Mouse (Mus musculus) neural tube, embryonic 11.5 days (tissue): ENCODE data around the gene Col8a1. TPM values are rescaled to one million over a fixed set of nuclear protein-coding genes. Genes with fewer than 3 reads are reported as not detected.

Source experiments
- ATAC-seq: fragments of 200-750 bp; cut with Nextera tagmentation; 2 replicates; pipeline ENCODE4 v1.8.0; 2017; ENCODE audit warnings: moderate number of reproducible peaks, mild to moderate bottlenecking, moderate TSS enrichment, moderate library complexity; ENCODE audit not compliant: insufficient read depth, low FRiP score, low TSS enrichment
- DNase-seq: peaks from one replicate; pipeline ENCODE4 v3.0.0-alpha.2; 2015; ENCODE audit warnings: low spot score
- H3K27ac ChIP-seq: fragments of 300-500 bp; sonication (generic); 2 replicates; pipeline ENCODE4 v1.5.1; 2014; ENCODE audit warnings: low read depth, mild to moderate bottlenecking, low read length
- H3K27me3 ChIP-seq: fragments of 300-500 bp; sonication (generic); 2 replicates; pipeline ENCODE4 v1.6.1; 2014; ENCODE audit warnings: mild to moderate bottlenecking, low read length, mixed read lengths; ENCODE audit not compliant: control insufficient read depth, insufficient read depth
- H3K36me3 ChIP-seq: fragments of 300-500 bp; sonication (generic); 2 replicates; pipeline ENCODE4 v1.6.1; 2014; ENCODE audit warnings: mild to moderate bottlenecking, low read length, moderate library complexity, mixed read lengths; ENCODE audit not compliant: control insufficient read depth, insufficient read depth
- H3K4me1 ChIP-seq: fragments of 300-500 bp; sonication (generic); 2 replicates; pipeline ENCODE4 v1.6.1; 2014; ENCODE audit warnings: low read length, mixed read lengths; ENCODE audit not compliant: control insufficient read depth, insufficient read depth
- H3K4me2 ChIP-seq: fragments of 300-500 bp; sonication (generic); 2 replicates; pipeline ENCODE4 v1.6.1; 2014; ENCODE audit warnings: low read depth, mild to moderate bottlenecking, moderate library complexity
- H3K4me3 ChIP-seq: fragments of 300-500 bp; sonication (generic); 2 replicates; pipeline ENCODE4 v1.5.1; 2014; ENCODE audit warnings: low read depth, low read length
- H3K9ac ChIP-seq: fragments of 300-500 bp; sonication (generic); 2 replicates; pipeline ENCODE4 v1.6.1; 2014; ENCODE audit warnings: mild to moderate bottlenecking, low read length
- H3K9me3 ChIP-seq: fragments of 300-500 bp; sonication (generic); 2 replicates; pipeline ENCODE4 v1.6.1; 2016; ENCODE audit warnings: low read length; ENCODE audit not compliant: control insufficient read depth
- WGBS: fragments of 180-500 bp; shearing (Covaris S2); extraction: QIAGEN DNeasy Blood & Tissue Kit; methylation state at CpG from one replicate; pipeline ENCODE4 v1.1.7; 2014; 5-methylcytosine and 5-hydroxymethylcytosine counted together
- polyA plus RNA-seq: library from polyadenylated mRNA; unstranded; fragments of >200 nt; fragmentation: Nextera tagmentation; extraction: Ambion mirVana; gene quantifications from 2 replicates; pipeline ENCODE4 v1.2.1, GENCODE M21; 2014

Col8a1 gene
- polyA plus RNA-seq, 1 experiment from 2014 or later = 4.2 TPM

GRCm38 (mm10) chr16:57698733-57699132, 55.8 kb downstream of the Col8a1 start:
- Histone ChIP-seq H3K4me2 (no peak overlapping the region), H3K4me3 (no peak overlapping the region), H3K9me3 (no peaks in the 10 kb centered on the region), H3K36me3 (no peaks in the 10 kb centered on the region), H3K27ac (no peak overlapping the region), H3K27me3 (no peaks in the 10 kb centered on the region), H3K9ac (no peak overlapping the region), H3K4me1 (no peaks in the 10 kb centered on the region)
- no peak for DNase-seq
- ATAC-seq = no peak
- 96% methylated on average over 5 of the region's 5 CpGs for WGBS

DNA sequence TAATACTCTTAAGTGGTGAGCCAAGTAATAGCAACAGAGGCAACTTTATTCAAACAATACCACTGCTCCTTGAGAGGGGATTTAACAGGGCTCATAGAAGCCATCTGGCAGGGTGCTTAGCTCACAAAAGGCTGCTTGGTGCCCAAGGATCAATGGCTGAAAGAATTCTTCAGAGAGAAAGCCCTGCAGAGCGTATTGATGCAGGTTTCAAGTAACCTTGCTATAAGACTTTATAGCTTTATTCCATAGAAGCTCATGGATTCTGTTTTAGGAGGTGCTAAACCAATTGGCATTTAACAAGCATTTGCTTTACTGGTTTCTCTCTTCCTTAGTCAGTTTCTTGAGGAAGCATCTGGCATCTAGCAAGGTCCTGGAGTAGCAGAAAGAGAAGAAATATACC, 59.8 kb downstream of the Col8a1 start:
- no peak for DNase-seq
- WGBS = 26% methylated on average over 1 of the region's 1 CpGs

GRCm38 (mm10) chr16:57693906-57694522, 60.5 kb downstream of the Col8a1 start:
- DNase-seq (no peak), ATAC-seq (no peak)
- Histone ChIP-seq H3K4me1 (no peaks in the 10 kb centered on the region), H3K27me3 (no peaks in the 10 kb centered on the region), H3K36me3 (no peaks in the 10 kb centered on the region), H3K4me2 (no peak overlapping the region), H3K9ac (no peak overlapping the region), H3K9me3 (no peaks in the 10 kb centered on the region), H3K4me3 (no peak overlapping the region), H3K27ac (no peak overlapping the region)
- 80% methylated on average over 2 of the region's 2 CpGs for WGBS

More for the DNA sequence above, 59.8 kb downstream of the Col8a1 start:
- Histone ChIP-seq H3K4me1 (no peaks in the 10 kb centered on the region), H3K9ac (no peak overlapping the region), H3K27ac (no peak overlapping the region), H3K27me3 (no peaks in the 10 kb centered on the region), H3K4me3 (no peak overlapping the region), H3K9me3 (no peaks in the 10 kb centered on the region), H3K4me2 (no peak overlapping the region), H3K36me3 (no peaks in the 10 kb centered on the region)
- no peak for ATAC-seq

DNA sequence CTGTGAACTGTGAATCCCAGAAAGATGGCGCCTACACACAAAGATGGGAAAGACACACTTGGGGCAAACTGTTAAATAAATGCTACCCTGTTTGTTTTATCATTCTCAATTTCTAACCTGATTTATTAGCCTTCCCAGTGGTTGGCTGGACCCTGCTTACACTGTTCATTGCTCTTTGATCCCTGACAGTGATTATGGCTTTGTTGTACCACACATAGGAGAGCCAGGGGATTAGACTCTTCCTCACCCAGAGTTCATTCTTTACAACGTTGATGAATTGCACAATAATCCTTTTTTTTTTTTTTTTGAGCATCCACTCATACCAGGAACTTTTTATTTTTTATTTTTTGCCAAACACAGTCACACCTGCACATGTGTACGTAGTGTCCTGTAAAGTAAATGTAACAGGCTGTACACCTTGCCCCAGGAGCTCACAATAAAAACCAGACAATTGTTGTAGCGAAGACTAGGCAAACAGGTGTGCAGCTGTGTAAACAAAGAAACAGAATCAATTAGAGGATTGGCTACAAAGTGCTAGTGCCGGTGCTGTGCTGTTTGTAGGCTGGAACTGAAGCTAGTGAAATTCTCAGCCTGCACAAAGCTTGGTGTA, 68.6 kb downstream of the Col8a1 start:
- Histone ChIP-seq H3K4me1 (no peaks in the 10 kb centered on the region), H3K36me3 (no peaks in the 10 kb centered on the region), H3K9me3 (no peaks in the 10 kb centered on the region), H3K4me2 (no peak overlapping the region), H3K27ac (no peak overlapping the region), H3K4me3 (no peak overlapping the region), H3K27me3 (no peaks in the 10 kb centered on the region), H3K9ac (no peak overlapping the region)
- ATAC-seq (no peak), DNase-seq (no peak)
- 55% methylated on average over 5 of the region's 5 CpGs for WGBS

GRCm38 (mm10) chr16:57672251-57672650, 82.3 kb downstream of the Col8a1 start:
- Histone ChIP-seq H3K27me3 (no peaks in the 10 kb centered on the region), H3K27ac (no peak overlapping the region), H3K4me3 (no peak overlapping the region), H3K36me3 (no peaks in the 10 kb centered on the region), H3K4me1 (no peaks in the 10 kb centered on the region), H3K9ac (no peak overlapping the region), H3K9me3 (no peaks in the 10 kb centered on the region), H3K4me2 (no peak overlapping the region)
- DNase-seq (no peak), ATAC-seq (no peak)
- 55% methylated on average over 2 of the region's 2 CpGs for WGBS

GRCm38 (mm10) chr16:57671637-57672036, 82.9 kb downstream of the Col8a1 start:
- Histone ChIP-seq H3K36me3 (no peaks in the 10 kb centered on the region), H3K4me2 (no peak overlapping the region), H3K4me3 (no peak overlapping the region), H3K9me3 (no peaks in the 10 kb centered on the region), H3K4me1 (no peaks in the 10 kb centered on the region), H3K9ac (no peak overlapping the region), H3K27me3 (no peaks in the 10 kb centered on the region), H3K27ac (no peak overlapping the region)
- no peak for DNase-seq
- no peak for ATAC-seq
- WGBS = 78% methylated on average over 2 of the region's 2 CpGs

DNA sequence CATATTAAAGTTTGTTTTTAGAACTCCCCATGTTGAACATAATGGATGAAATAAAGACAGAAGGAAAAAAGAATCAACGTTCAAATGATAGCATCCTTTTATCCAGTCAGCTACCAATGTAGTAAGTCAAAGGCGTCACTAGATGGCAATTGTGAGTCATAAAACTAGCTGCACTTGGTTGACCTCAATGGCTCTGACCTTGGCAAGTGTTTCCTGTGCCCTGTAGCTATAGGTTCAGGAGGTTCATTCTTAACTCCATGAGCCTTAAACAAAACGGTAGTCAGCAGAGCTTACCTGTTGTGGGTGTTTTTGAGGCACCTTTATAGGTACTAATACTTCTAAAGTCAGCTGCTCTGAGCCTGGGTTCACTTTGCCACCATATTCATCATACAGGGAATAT, 85.2 kb downstream of the Col8a1 start:
- H3K9ac ChIP-seq = no peak overlapping the region
- no peak overlapping the region for H3K4me3 ChIP-seq
- no peaks in the 10 kb centered on the region for H3K27me3 ChIP-seq
- H3K36me3 ChIP-seq = no peaks in the 10 kb centered on the region
- H3K4me1 ChIP-seq = no peaks in the 10 kb centered on the region
- WGBS = 14% methylated on average over 3 of the region's 3 CpGs
- no peak overlapping the region for H3K27ac ChIP-seq
- no peaks in the 10 kb centered on the region for H3K9me3 ChIP-seq
- ATAC-seq (no peak; the same call in 1 of the 2 replicates), DNase-seq (peak; percentile 19)
- no peak overlapping the region for H3K4me2 ChIP-seq

DNA sequence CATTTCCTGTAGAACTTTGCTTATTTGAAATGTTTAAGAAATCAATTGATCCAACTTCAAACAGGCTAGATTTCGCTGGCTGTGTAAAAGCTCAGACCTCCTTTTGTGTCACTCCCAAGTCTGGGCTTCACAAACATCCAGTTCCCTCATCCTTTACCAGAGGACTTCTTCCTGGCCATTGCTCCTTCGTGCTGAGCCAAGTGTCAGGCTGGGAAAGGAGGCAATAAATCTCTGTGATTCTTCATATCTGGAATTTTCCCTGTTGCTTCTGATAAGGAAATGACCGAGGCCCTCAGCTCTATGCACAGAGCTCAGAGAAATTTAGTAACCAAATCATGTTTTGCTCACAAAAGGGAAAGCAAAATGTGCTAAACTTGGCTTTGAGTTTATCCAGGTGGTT, 91.9 kb downstream of the Col8a1 start:
- no peaks in the 10 kb centered on the region for H3K9me3 ChIP-seq
- no peak overlapping the region for H3K27ac ChIP-seq
- H3K4me1 ChIP-seq = no peaks in the 10 kb centered on the region
- 67% methylated on average over 3 of the region's 3 CpGs for WGBS
- H3K36me3 ChIP-seq = no peaks in the 10 kb centered on the region
- DNase-seq (no peak), ATAC-seq (no peak)
- no peak overlapping the region for H3K4me3 ChIP-seq
- no peak overlapping the region for H3K9ac ChIP-seq
- H3K4me2 ChIP-seq = no peak overlapping the region
- no peaks in the 10 kb centered on the region for H3K27me3 ChIP-seq

- no peak overlapping the region for H3K9ac ChIP-seq
- no peak overlapping the region for H3K4me3 ChIP-seq
- H3K4me1 ChIP-seq = no peaks in the 10 kb centered on the region
- ATAC-seq (no peak), DNase-seq (no peak)
- no peaks in the 10 kb centered on the region for H3K36me3 ChIP-seq
- H3K27me3 ChIP-seq = no peaks in the 10 kb centered on the region
- WGBS = 71% methylated on average over 2 of the region's 2 CpGs
- no peaks in the 10 kb centered on the region for H3K9me3 ChIP-seq
- no peak overlapping the region for H3K27ac ChIP-seq
- H3K4me2 ChIP-seq = no peak overlapping the region
These were observed 104.6 kb downstream of the Col8a1 start for GRCm38 (mm10) chr16:57649888-57650287.
